7 mouse cellular contexts compared by ENCODE assay signal in the genomic region with DNA sequence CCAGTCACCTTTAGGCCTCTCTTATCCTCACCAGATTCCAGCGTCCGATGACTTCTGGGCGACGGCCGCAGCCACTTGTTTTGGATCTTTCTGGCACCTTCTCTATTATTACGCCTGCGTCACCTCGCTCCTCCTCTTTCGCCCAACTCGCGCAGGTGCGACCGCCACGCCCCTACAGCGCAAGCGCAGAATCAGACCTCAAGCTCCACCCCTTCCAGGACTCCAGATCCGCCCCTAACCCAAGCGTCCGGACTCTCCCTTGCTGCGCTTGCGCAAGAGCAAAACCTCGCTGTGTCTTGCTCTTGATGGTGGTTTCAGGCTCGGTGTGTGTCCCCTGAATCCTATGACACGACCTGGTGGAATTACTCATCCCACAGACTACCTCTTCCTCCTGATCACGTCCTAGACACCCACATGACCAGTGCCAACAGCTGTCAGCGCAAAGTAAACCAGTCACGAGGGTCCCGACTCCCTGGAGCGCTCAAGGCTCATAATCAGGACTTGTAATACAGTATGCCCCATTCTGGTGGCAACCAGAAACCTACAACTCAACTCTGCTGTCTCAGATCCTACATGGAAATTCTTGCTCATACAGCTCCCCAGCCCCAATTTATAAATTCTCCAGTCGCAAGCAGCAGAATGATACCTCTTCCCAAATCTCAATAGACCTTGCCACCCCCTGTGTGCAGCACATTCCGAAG. TPM values are rescaled to one million over a fixed set of nuclear protein-coding genes. Genes with fewer than 3 reads are reported as not detected.
DNase-seq lines count a peak whose midpoint lies in the region; ATAC-seq and TF ChIP-seq lines count a peak whose summit lies in the region.

No protein-coding gene starts in this region.

- TF ChIP-seq CTCF in kidney, adult 2 months (conservative IDR thresholded peaks at IDR 0.05; ENCODE audit: insufficient read depth, insufficient read length, low read depth, low read length): no peak
- TF ChIP-seq CTCF in spleen, adult 2 months (IDR thresholded peaks at IDR 0.05; ENCODE audit: extremely low read depth, insufficient read depth, insufficient read length, insufficient replicate concordance): no peak

- H3K27ac ChIP-seq in embryonic facial prominence, embryonic 12.5 days: peak overlapping the region; percentile 91
- peak overlapping the region; percentile 69 for H3K27ac ChIP-seq in kidney, adult 2 months (ENCODE audit: insufficient read depth, low read depth, low read length)
- peak overlapping the region; percentile 82 for H3K27ac ChIP-seq in limb, embryonic 12.5 days
- peak overlapping the region; percentile 85 for H3K27ac ChIP-seq in midbrain, embryonic 15.5 days
- H3K27ac ChIP-seq in spleen, adult 2 months (ENCODE audit: insufficient read depth, low read length): peak overlapping the region; percentile 81

- H3K4me3 ChIP-seq in embryonic facial prominence, embryonic 12.5 days: peak overlapping the region; percentile 72
- H3K4me3 ChIP-seq in kidney, adult 2 months (ENCODE audit: insufficient read depth, low read depth, low read length): peak overlapping the region; percentile 86
- H3K4me3 ChIP-seq in limb, embryonic 12.5 days (replicated peaks): peak overlapping the region; percentile 71
- H3K4me3 ChIP-seq in midbrain, embryonic 15.5 days: peak overlapping the region; percentile 59
- peak overlapping the region; percentile 73 for H3K4me3 ChIP-seq in spleen, adult 2 months (ENCODE audit: extremely low read depth, insufficient read depth, insufficient read length)

- peaks cover 18% of the 10 kb centered on the region for H3K36me3 ChIP-seq in embryonic facial prominence, embryonic 12.5 days
- no peaks in the 10 kb centered on the region for H3K36me3 ChIP-seq in kidney, adult 2 months (ENCODE audit: control insufficient read depth, insufficient read depth, low read length)
- H3K36me3 ChIP-seq in limb, embryonic 12.5 days: peaks cover 35% of the 10 kb centered on the region
- peaks cover 7% of the 10 kb centered on the region; the same call in 1 of the 2 replicates for H3K36me3 ChIP-seq in midbrain, embryonic 15.5 days (replicated peaks)
- peaks cover 8% of the 10 kb centered on the region for H3K36me3 ChIP-seq in spleen, adult 2 months (ENCODE audit: control insufficient read depth, insufficient read depth, low read length)

- peak; percentile 25 for ATAC-seq in embryonic facial prominence, embryonic 12.5 days (ENCODE audit: insufficient number of reproducible peaks, insufficient read depth, low FRiP score, low TSS enrichment)
- ATAC-seq in limb, embryonic 12.5 days (ENCODE audit: insufficient number of reproducible peaks, insufficient read depth, low FRiP score, low TSS enrichment, low read depth): peak; percentile 61
- peak; percentile 77 for ATAC-seq in midbrain, embryonic 15.5 days (replicated peaks)

- 3% methylated on average over 31 of the region's 31 CpGs for WGBS in embryonic facial prominence, embryonic 12.5 days
- 2% methylated on average over 31 of the region's 31 CpGs for WGBS in kidney, adult 2 months
- 3% methylated on average over 31 of the region's 31 CpGs for WGBS in limb, embryonic 12.5 days
- 4% methylated on average over 31 of the region's 31 CpGs for WGBS in midbrain, embryonic 15.5 days
- 3% methylated on average over 31 of the region's 31 CpGs for WGBS in spleen, adult 2 months

- H3K27me3 ChIP-seq in embryonic facial prominence, embryonic 12.5 days: no peaks in the 10 kb centered on the region
- H3K27me3 ChIP-seq in kidney, adult 2 months (replicated peaks; ENCODE audit: control insufficient read depth, insufficient read depth, low read length): no peaks in the 10 kb centered on the region
- H3K27me3 ChIP-seq in limb, embryonic 12.5 days: no peaks in the 10 kb centered on the region
- no peaks in the 10 kb centered on the region for H3K27me3 ChIP-seq in midbrain, embryonic 15.5 days (replicated peaks)
- no peaks in the 10 kb centered on the region for H3K27me3 ChIP-seq in spleen, adult 2 months (ENCODE audit: control insufficient read depth, insufficient read depth, low read length)

- peak; percentile 86 for TF ChIP-seq POLR2A in kidney, adult 2 months (IDR thresholded peaks at IDR 0.05; ENCODE audit: low read depth, low read length)
- peak; percentile 82 for TF ChIP-seq POLR2A in spleen, adult 2 months (IDR thresholded peaks at IDR 0.05; ENCODE audit: low read depth, low read length)

- H3K9ac ChIP-seq in embryonic facial prominence, embryonic 12.5 days: peak overlapping the region; percentile 78
- H3K9ac ChIP-seq in limb, embryonic 12.5 days (replicated peaks): peak overlapping the region; percentile 71; the same call in 1 of the 2 replicates
- H3K9ac ChIP-seq in midbrain, embryonic 15.5 days: peak overlapping the region; percentile 60

- peak overlapping the region; percentile 87 for H3K4me2 ChIP-seq in embryonic facial prominence, embryonic 12.5 days (replicated peaks)
- peak overlapping the region; percentile 92 for H3K4me2 ChIP-seq in limb, embryonic 12.5 days
- peak overlapping the region; percentile 90 for H3K4me2 ChIP-seq in midbrain, embryonic 15.5 days

- H3K4me1 ChIP-seq in embryonic facial prominence, embryonic 12.5 days: peaks cover 26% of the 10 kb centered on the region
- H3K4me1 ChIP-seq in kidney, adult 2 months (ENCODE audit: control insufficient read depth, insufficient read depth, low read length): peaks cover 13% of the 10 kb centered on the region
- H3K4me1 ChIP-seq in limb, embryonic 12.5 days (replicated peaks): peaks cover 27% of the 10 kb centered on the region
- H3K4me1 ChIP-seq in midbrain, embryonic 15.5 days: peaks cover 36% of the 10 kb centered on the region
- peaks cover 22% of the 10 kb centered on the region; the same call in 1 of the 2 replicates for H3K4me1 ChIP-seq in spleen, adult 2 months (ENCODE audit: control insufficient read depth, insufficient read depth, insufficient read length)

- peak; percentile 95 for DNase-seq in adrenal gland, postnatal 25 days
- peak; percentile 98 for DNase-seq in heart, adult 18-20 months
- DNase-seq in kidney, adult 2 months: peak; percentile 99
- peak; percentile 95 to 96 for DNase-seq in spleen, adult 2 months (ENCODE audit: low read depth in 1 of 2, low spot score in 2 of 2)

- no peaks in the 10 kb centered on the region for H3K9me3 ChIP-seq in embryonic facial prominence, embryonic 12.5 days
- H3K9me3 ChIP-seq in limb, embryonic 12.5 days: no peaks in the 10 kb centered on the region
- H3K9me3 ChIP-seq in midbrain, embryonic 15.5 days: no peaks in the 10 kb centered on the region

RNA-seq across cellular contexts. Expression of a gene that starts 0.5 kb away (rescaled TPM):
- total RNA-seq in adrenal gland, postnatal 25 days (2021): 17.5 and 18.0 TPM in 2 replicates
- 13.7 and 14.9 TPM in 2 replicates for polyA plus RNA-seq in embryonic facial prominence, embryonic 12.5 days (2016; fragmentation: Nextera tagmentation; extraction: Ambion mirVana)
- total RNA-seq in heart, adult 18-20 months (2021): 10 to 100 TPM; 19.6 to 19.9 TPM
- 34.8 and 43.7 TPM in 2 replicates for polyA plus RNA-seq in kidney, adult 2 months (2012; rRNA removed)
- 12.2 and 13.6 TPM in 2 replicates for polyA plus RNA-seq in limb, embryonic 12.5 days (2016; fragmentation: Nextera tagmentation; extraction: Ambion mirVana)
- 18.5 and 18.7 TPM in 2 replicates for polyA plus RNA-seq in midbrain, embryonic 15.5 days (2015; fragmentation: Nextera tagmentation; extraction: Ambion mirVana)
- polyA plus RNA-seq in spleen, adult 2 months (2012; rRNA removed): 75.5 and 77.0 TPM in 2 replicates

RNA-seq across cellular contexts. Expression of a gene that starts 1.3 kb away (rescaled TPM):
- 14.6 and 16.0 TPM in 2 replicates for total RNA-seq in adrenal gland, postnatal 25 days (2021)
- polyA plus RNA-seq in embryonic facial prominence, embryonic 12.5 days (2016; fragmentation: Nextera tagmentation; extraction: Ambion mirVana): 2.9 and 3.0 TPM in 2 replicates
- total RNA-seq in heart, adult 18-20 months (2021): 1 to 10 TPM; 6.3 to 7.4 TPM
- polyA plus RNA-seq in kidney, adult 2 months (2012; rRNA removed): 8.9 and 10.8 TPM in 2 replicates
- 3.1 and 3.4 TPM in 2 replicates for polyA plus RNA-seq in limb, embryonic 12.5 days (2016; fragmentation: Nextera tagmentation; extraction: Ambion mirVana)
- polyA plus RNA-seq in midbrain, embryonic 15.5 days (2015; fragmentation: Nextera tagmentation; extraction: Ambion mirVana): 1.8 and 1.9 TPM in 2 replicates
- polyA plus RNA-seq in spleen, adult 2 months (2012; rRNA removed): 14.4 and 16.4 TPM in 2 replicates

RNA-seq across cellular contexts. Expression of a gene that starts 17.7 kb away (rescaled TPM):
- total RNA-seq in adrenal gland, postnatal 25 days (2021): 97.4 and 108 TPM in 2 replicates
- 15.9 and 17.4 TPM in 2 replicates for polyA plus RNA-seq in embryonic facial prominence, embryonic 12.5 days (2016; fragmentation: Nextera tagmentation; extraction: Ambion mirVana)
- total RNA-seq in heart, adult 18-20 months (2021): 10 to 100 TPM; 61.4 to 68.5 TPM
- polyA plus RNA-seq in kidney, adult 2 months (2012; rRNA removed): 127 and 128 TPM in 2 replicates
- 16.9 and 19.4 TPM in 2 replicates for polyA plus RNA-seq in limb, embryonic 12.5 days (2016; fragmentation: Nextera tagmentation; extraction: Ambion mirVana)
- polyA plus RNA-seq in midbrain, embryonic 15.5 days (2015; fragmentation: Nextera tagmentation; extraction: Ambion mirVana): 19.5 TPM in 2 replicates
- 106 and 125 TPM in 2 replicates for polyA plus RNA-seq in spleen, adult 2 months (2012; rRNA removed)

RNA-seq across cellular contexts. Expression of a gene that starts 30.7 kb away (rescaled TPM):
- total RNA-seq in adrenal gland, postnatal 25 days (2021): 19.4 and 33.2 TPM in 2 replicates
- 20.0 and 20.8 TPM in 2 replicates for polyA plus RNA-seq in embryonic facial prominence, embryonic 12.5 days (2016; fragmentation: Nextera tagmentation; extraction: Ambion mirVana)
- 10 to 100 TPM; 15.8 to 16.9 TPM for total RNA-seq in heart, adult 18-20 months (2021)
- 37.0 and 46.2 TPM in 2 replicates for polyA plus RNA-seq in kidney, adult 2 months (2012; rRNA removed)
- 22.3 and 24.3 TPM in 2 replicates for polyA plus RNA-seq in limb, embryonic 12.5 days (2016; fragmentation: Nextera tagmentation; extraction: Ambion mirVana)
- polyA plus RNA-seq in midbrain, embryonic 15.5 days (2015; fragmentation: Nextera tagmentation; extraction: Ambion mirVana): 3.3 and 5.3 TPM in 2 replicates
- 17.2 and 21.3 TPM in 2 replicates for polyA plus RNA-seq in spleen, adult 2 months (2012; rRNA removed)

RNA-seq across cellular contexts. Expression of a gene that starts 40.4 kb away (rescaled TPM):
- 0.67 and 1.0 TPM in 2 replicates for total RNA-seq in adrenal gland, postnatal 25 days (2021)
- polyA plus RNA-seq in embryonic facial prominence, embryonic 12.5 days (2016; fragmentation: Nextera tagmentation; extraction: Ambion mirVana): 2.3 and 3.2 TPM in 2 replicates
- 1 to 10 TPM in 1 of 2 experiments, under 1 TPM in 1; 0.25 to 1.5 TPM for total RNA-seq in heart, adult 18-20 months (2021)
- 1.1 and 2.6 TPM in 2 replicates for polyA plus RNA-seq in kidney, adult 2 months (2012; rRNA removed)
- polyA plus RNA-seq in limb, embryonic 12.5 days (2016; fragmentation: Nextera tagmentation; extraction: Ambion mirVana): 2.7 and 2.9 TPM in 2 replicates
- polyA plus RNA-seq in midbrain, embryonic 15.5 days (2015; fragmentation: Nextera tagmentation; extraction: Ambion mirVana): 45.5 and 59.1 TPM in 2 replicates
- 61.7 and 83.3 TPM in 2 replicates for polyA plus RNA-seq in spleen, adult 2 months (2012; rRNA removed)

Comparison
In these comparisons a context has a peak if more than half of its experiments do, and no peak if none do; other contexts are left out.
1. Peak in every context shown above with its lines: DNase-seq, ATAC-seq, H3K4me3 ChIP-seq and H3K27ac ChIP-seq.
2. ATAC-seq: peak in every context shown above with its lines; median percentile 77 in midbrain, embryonic 15.5 days; 61 in limb, embryonic 12.5 days; 25 in embryonic facial prominence, embryonic 12.5 days.